Mouse (Mus musculus) neural tube, embryonic 12.5 days (tissue): ENCODE results near the gene Fam198b. TPM values are rescaled to one million over a fixed set of nuclear protein-coding genes. Genes with fewer than 3 reads are reported as not detected.

Experiments used
- ATAC-seq: fragments of 200-750 bp; cut with Nextera tagmentation; 2 replicates; pipeline ENCODE4 v1.8.0; 2017; ENCODE audit warnings: low read depth, mild to moderate bottlenecking, moderate TSS enrichment, moderate library complexity; ENCODE audit not compliant: low FRiP score
- H3K27ac ChIP-seq: fragments of 300-500 bp; sonication (generic); 2 replicates; pipeline ENCODE4 v1.5.1; 2016
- H3K27me3 ChIP-seq: fragments of 300-500 bp; sonication (generic); replicated peaks from 2 replicates; pipeline ENCODE4 v1.6.1; 2016; ENCODE audit warnings: mild to moderate bottlenecking
- H3K36me3 ChIP-seq: fragments of 300-500 bp; sonication (generic); 2 replicates; pipeline ENCODE4 v1.6.1; 2016; ENCODE audit warnings: mild to moderate bottlenecking
- H3K4me1 ChIP-seq: fragments of 300-500 bp; sonication (generic); 2 replicates; pipeline ENCODE4 v1.6.1; 2016
- H3K4me2 ChIP-seq: fragments of 300-500 bp; sonication (generic); replicated peaks from 2 replicates; pipeline ENCODE4 v1.6.1; 2016; ENCODE audit warnings: mild to moderate bottlenecking
- H3K4me3 ChIP-seq: fragments of 300-500 bp; sonication (generic); 2 replicates; pipeline ENCODE4 v1.5.1; 2016
- H3K9ac ChIP-seq: fragments of 300-500 bp; sonication (generic); 2 replicates; pipeline ENCODE4 v1.6.1; 2016; ENCODE audit warnings: mild to moderate bottlenecking
- H3K9me3 ChIP-seq: fragments of 300-500 bp; sonication (generic); 2 replicates; pipeline ENCODE4 v1.6.1; 2016; ENCODE audit warnings: mild to moderate bottlenecking
- WGBS: fragments of 180-500 bp; shearing (Covaris S2); methylation state at CpG from one replicate; pipeline ENCODE4 v1.1.7; 2016; 5-methylcytosine and 5-hydroxymethylcytosine counted together
- polyA plus RNA-seq: library from polyadenylated mRNA; unstranded; fragments of >200 nt; fragmentation: Nextera tagmentation; extraction: Ambion mirVana; gene quantifications from 2 replicates; pipeline ENCODE4 v1.2.1, GENCODE M21; 2016

Fam198b gene
- polyA plus RNA-seq, 1 experiment from 2014 or later = 7.9 TPM

- Histone ChIP-seq H3K4me2 (peak overlapping the region; percentile 47), H3K9ac (no peak overlapping the region), H3K4me1 (peaks cover 7% of the 10 kb centered on the region), H3K36me3 (no peaks in the 10 kb centered on the region), H3K27ac (no peak overlapping the region), H3K27me3 (no peaks in the 10 kb centered on the region; the same call in 1 of the 2 replicates), H3K4me3 (peak overlapping the region; percentile 21), H3K9me3 (no peaks in the 10 kb centered on the region)
- peak; percentile 46 for ATAC-seq
- 80% methylated on average over 23 of the region's 23 CpGs for WGBS
Measured at GRCm38 (mm10) chr3:79886357-79887091, 2.2 kb downstream of the Fam198b start.

GRCm38 (mm10) chr3:79887161-79887855 lies 3.0 kb downstream of the Fam198b start:
- Histone ChIP-seq H3K4me3 (no peak overlapping the region), H3K4me1 (peaks cover 7% of the 10 kb centered on the region), H3K27me3 (no peaks in the 10 kb centered on the region; the same call in 1 of the 2 replicates), H3K4me2 (peak overlapping the region; percentile 47), H3K9me3 (no peaks in the 10 kb centered on the region), H3K9ac (no peak overlapping the region), H3K36me3 (no peaks in the 10 kb centered on the region), H3K27ac (no peak overlapping the region)
- no peak for ATAC-seq
- 73% methylated on average over 8 of the region's 8 CpGs for WGBS

GRCm38 (mm10) chr3:79887966-79888365 lies 3.6 kb downstream of the Fam198b start:
- no peak overlapping the region for H3K9ac ChIP-seq
- no peak overlapping the region for H3K4me2 ChIP-seq
- H3K9me3 ChIP-seq = no peaks in the 10 kb centered on the region
- H3K4me1 ChIP-seq = peaks cover 7% of the 10 kb centered on the region
- H3K27me3 ChIP-seq = no peaks in the 10 kb centered on the region; the same call in 1 of the 2 replicates
- no peak overlapping the region for H3K4me3 ChIP-seq
- 96% methylated on average over 2 of the region's 2 CpGs for WGBS
- no peak overlapping the region for H3K27ac ChIP-seq
- no peaks in the 10 kb centered on the region for H3K36me3 ChIP-seq
- no peak for ATAC-seq

GRCm38 (mm10) chr3:79897534-79898370 lies 13.4 kb downstream of the Fam198b start:
- Histone ChIP-seq H3K9ac (no peak overlapping the region), H3K27me3 (no peaks in the 10 kb centered on the region), H3K4me1 (0 out of 2 replicates have a peak, but pooled peaks cover 3% of the 10 kb centered on the region), H3K9me3 (no peaks in the 10 kb centered on the region), H3K4me3 (no peak overlapping the region), H3K36me3 (no peaks in the 10 kb centered on the region), H3K27ac (no peak overlapping the region), H3K4me2 (no peak overlapping the region)
- whole genome bisulfite sequencing = 68% methylated on average over 13 of the region's 13 CpGs
- no peak for ATAC-seq

- H3K9ac ChIP-seq = no peak overlapping the region
- no peak overlapping the region for H3K27ac ChIP-seq
- peak; percentile 23; the same call in 1 of the 2 replicates for ATAC-seq
- H3K9me3 ChIP-seq = no peaks in the 10 kb centered on the region
- 0 out of 2 replicates have a peak, but pooled peaks cover 3% of the 10 kb centered on the region for H3K4me1 ChIP-seq
- no peaks in the 10 kb centered on the region for H3K36me3 ChIP-seq
- no peaks in the 10 kb centered on the region for H3K27me3 ChIP-seq
- H3K4me2 ChIP-seq = no peak overlapping the region
- H3K4me3 ChIP-seq = no peak overlapping the region
Measured at GRCm38 (mm10) chr3:79898514-79898913, 14.2 kb downstream of the Fam198b start.

- Histone ChIP-seq H3K4me2 (no peak overlapping the region), H3K4me3 (no peak overlapping the region), H3K36me3 (no peaks in the 10 kb centered on the region), H3K27ac (no peak overlapping the region), H3K4me1 (peaks cover 13% of the 10 kb centered on the region; the same call in 1 of the 2 replicates), H3K9ac (no peak overlapping the region), H3K27me3 (no peaks in the 10 kb centered on the region), H3K9me3 (no peaks in the 10 kb centered on the region)
- ATAC-seq = no peak
- WGBS = 87% methylated on average over 9 of the region's 9 CpGs
Measured at GRCm38 (mm10) chr3:79899906-79900305, 15.6 kb downstream of the Fam198b start.

- H3K9me3 ChIP-seq = no peaks in the 10 kb centered on the region
- WGBS = 92% methylated on average over 2 of the region's 2 CpGs
- no peak overlapping the region for H3K4me3 ChIP-seq
- no peaks in the 10 kb centered on the region for H3K36me3 ChIP-seq
- ATAC-seq = no peak
- H3K4me1 ChIP-seq = peaks cover 13% of the 10 kb centered on the region; the same call in 1 of the 2 replicates
- no peak overlapping the region for H3K9ac ChIP-seq
- H3K4me2 ChIP-seq = no peak overlapping the region
- H3K27me3 ChIP-seq = no peaks in the 10 kb centered on the region
- no peak overlapping the region for H3K27ac ChIP-seq
Measured at GRCm38 (mm10) chr3:79900502-79900901, 16.2 kb downstream of the Fam198b start.

- no peak overlapping the region for H3K4me3 ChIP-seq
- H3K36me3 ChIP-seq = no peaks in the 10 kb centered on the region
- H3K27me3 ChIP-seq = no peaks in the 10 kb centered on the region
- no peak for ATAC-seq
- H3K9me3 ChIP-seq = no peaks in the 10 kb centered on the region
- no peak overlapping the region for H3K9ac ChIP-seq
- H3K4me2 ChIP-seq = no peak overlapping the region
- peaks cover 13% of the 10 kb centered on the region; the same call in 1 of the 2 replicates for H3K4me1 ChIP-seq
- H3K27ac ChIP-seq = no peak overlapping the region
- 93% methylated on average over 6 of the region's 6 CpGs for WGBS
Measured at GRCm38 (mm10) chr3:79901321-79901720, 17.0 kb downstream of the Fam198b start.

GRCm38 (mm10) chr3:79901734-79902133 lies 17.4 kb downstream of the Fam198b start:
- H3K36me3 ChIP-seq = no peaks in the 10 kb centered on the region
- WGBS = 92% methylated on average over 4 of the region's 4 CpGs
- no peaks in the 10 kb centered on the region for H3K27me3 ChIP-seq
- H3K27ac ChIP-seq = no peak overlapping the region
- H3K4me2 ChIP-seq = no peak overlapping the region
- H3K4me3 ChIP-seq = no peak overlapping the region
- H3K4me1 ChIP-seq = peaks cover 13% of the 10 kb centered on the region; the same call in 1 of the 2 replicates
- no peak for ATAC-seq
- H3K9me3 ChIP-seq = no peaks in the 10 kb centered on the region
- H3K9ac ChIP-seq = no peak overlapping the region

GRCm38 (mm10) chr3:79903803-79904202 lies 19.5 kb downstream of the Fam198b start:
- peak; percentile 66 for ATAC-seq
- H3K4me3 ChIP-seq = no peak overlapping the region
- H3K27me3 ChIP-seq = no peaks in the 10 kb centered on the region
- H3K9me3 ChIP-seq = no peaks in the 10 kb centered on the region
- H3K9ac ChIP-seq = no peak overlapping the region
- H3K36me3 ChIP-seq = no peaks in the 10 kb centered on the region
- H3K4me1 ChIP-seq = peaks cover 10% of the 10 kb centered on the region; the same call in 1 of the 2 replicates
- H3K27ac ChIP-seq = no peak overlapping the region
- H3K4me2 ChIP-seq = no peak overlapping the region
- 35% methylated on average over 6 of the region's 6 CpGs for WGBS

GRCm38 (mm10) chr3:79904238-79904757 lies 20.0 kb downstream of the Fam198b start:
- ATAC-seq = peak; percentile 68
- H3K4me2 ChIP-seq = no peak overlapping the region

More at GRCm38 (mm10) chr3:79904238-79904757, 20.0 kb downstream of the Fam198b start:
- Histone ChIP-seq H3K4me3 (no peak overlapping the region), H3K36me3 (no peaks in the 10 kb centered on the region), H3K27me3 (no peaks in the 10 kb centered on the region), H3K9me3 (no peaks in the 10 kb centered on the region), H3K4me1 (peaks cover 10% of the 10 kb centered on the region; the same call in 1 of the 2 replicates), H3K27ac (0 out of 2 replicates have a peak overlapping the region, but pooled peaks have one; percentile 62), H3K9ac (no peak overlapping the region)
- 57% methylated on average over 10 of the region's 10 CpGs for WGBS
